Mouse (Mus musculus): ENCODE results near the gene Tbc1d30. TPM values are rescaled to one million over a fixed set of nuclear protein-coding genes. Genes with fewer than 3 reads are reported as not detected.
"Not testable (repeated sequence)": the region's sequence is repeated elsewhere in the genome, so short reads cannot be mapped to it uniquely, and the experiment has no call there.

Gene Tbc1d30
- total RNA-seq, 2 experiments from 2014 or later: 77.5 to 87.1 TPM

DNA sequence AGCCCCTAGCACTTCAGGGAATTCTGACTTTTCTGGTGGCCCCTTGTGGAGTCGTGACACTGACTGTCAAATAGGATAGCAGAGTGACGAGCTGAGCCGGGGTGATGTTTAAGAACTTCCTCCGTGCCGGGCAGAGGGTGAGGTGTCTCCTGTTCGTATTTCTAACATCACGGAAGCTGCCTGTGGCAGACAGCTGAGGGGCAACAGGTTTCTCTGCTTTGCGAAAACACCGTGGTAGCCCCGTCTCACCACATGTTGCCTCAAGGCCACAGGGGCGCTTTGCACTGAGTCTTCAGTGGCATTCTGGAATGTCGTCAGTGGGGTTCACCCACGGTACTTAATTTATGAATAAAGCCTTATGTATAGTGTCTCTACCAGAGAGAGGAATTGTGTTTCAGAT lies 16.2 kb upstream of the Tbc1d30 start:
- DNase-seq (ENCODE audit: low spot score in 2 of 2): no peak
- intact Hi-C loops (cut with DNase I): no loop called here

DNA sequence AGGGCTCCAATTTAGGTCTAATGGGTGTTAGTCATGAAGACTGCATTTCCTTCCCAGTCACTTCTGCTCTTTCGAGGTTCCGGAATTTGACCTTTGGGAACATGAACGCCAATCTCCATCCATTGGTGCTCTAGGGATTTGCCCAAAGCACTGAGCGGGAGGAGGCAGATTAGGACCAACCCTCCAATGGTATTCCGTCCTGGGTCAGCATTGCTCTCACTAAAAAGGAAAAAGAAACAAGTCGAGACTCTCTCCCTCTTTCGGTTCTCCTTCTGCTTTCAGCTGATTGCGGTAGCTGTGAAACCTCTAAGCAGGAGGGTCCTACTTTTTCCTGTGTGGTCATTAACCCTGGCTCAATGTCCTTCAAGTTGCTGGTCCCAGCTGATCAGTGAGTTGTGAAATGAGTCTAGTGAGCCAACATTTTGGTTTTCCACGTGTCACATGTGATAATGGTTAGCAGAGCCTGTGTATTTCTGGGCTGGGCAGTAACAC lies 14.7 kb upstream of the Tbc1d30 start:
- DNase-seq (ENCODE audit: low spot score in 2 of 2): no peak
- intact Hi-C loops (cut with DNase I): no loop called here

- peak; percentile 82 to 83 for DNase-seq (ENCODE audit: low spot score in 2 of 2)
- intact Hi-C loops (cut with DNase I): no loop called here
These were observed 13.9 kb upstream of the Tbc1d30 start, which contains the start of gene Gns for GRCm38 (mm10) chr10:121364801-121365564. Gns (plus strand) TSS chr10:121365090.

GRCm38 (mm10) chr10:121364306-121364705 lies 13.2 kb upstream of the Tbc1d30 start:
- intact Hi-C loops (cut with DNase I): no loop called here
- DNase-seq (ENCODE audit: low spot score in 2 of 2): no peak

GRCm38 (mm10) chr10:121363201-121363600 lies 12.1 kb upstream of the Tbc1d30 start:
- intact Hi-C loops (cut with DNase I): no loop called here

GRCm38 (mm10) chr10:121360358-121360757 lies 9.3 kb upstream of the Tbc1d30 start:
- intact Hi-C loops (cut with DNase I): no loop called here
- DNase-seq (ENCODE audit: low spot score in 2 of 2): no peak

More at GRCm38 (mm10) chr10:121363201-121363600, 12.1 kb upstream of the Tbc1d30 start:
- no peak for DNase-seq (ENCODE audit: low spot score in 2 of 2)

DNA sequence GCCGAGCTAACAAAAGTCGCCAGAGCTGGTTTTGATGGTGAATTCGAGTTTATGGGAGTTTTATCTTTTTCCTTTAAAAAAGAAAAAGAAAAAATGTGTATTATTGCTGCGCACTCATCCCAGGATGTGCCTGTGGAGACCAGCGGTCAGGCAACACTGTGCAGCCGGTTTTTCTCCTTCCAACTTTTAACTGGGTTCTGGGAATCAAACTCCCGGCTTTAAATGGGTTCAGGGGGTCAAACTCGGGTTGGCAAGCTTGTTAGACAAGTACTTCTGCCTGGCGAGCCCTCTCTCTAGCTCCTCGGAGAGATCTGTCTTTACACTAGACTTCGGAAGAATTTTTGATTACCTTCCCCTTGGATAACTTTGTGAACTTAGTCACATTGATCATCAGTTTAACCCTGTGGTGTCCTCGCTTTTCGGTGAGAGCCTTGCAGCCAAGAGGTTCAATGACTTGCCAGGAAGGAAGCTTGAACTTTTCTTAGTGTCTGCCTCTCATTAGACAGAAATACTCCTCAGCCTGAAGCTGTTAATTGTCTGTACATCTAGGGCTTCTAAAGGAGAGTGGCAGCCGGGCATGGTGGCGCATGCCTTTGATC lies 713 bp upstream of the Tbc1d30 start:
- no peak for DNase-seq (ENCODE audit: low spot score in 2 of 2)
- intact Hi-C loops (cut with DNase I): no loop called here

- DNase-seq (ENCODE audit: low spot score in 2 of 2): no peak
- intact Hi-C loops (cut with DNase I): no loop called here
These were observed 567 bp downstream of the Tbc1d30 start for GRCm38 (mm10) chr10:121350357-121351065.

DNA sequence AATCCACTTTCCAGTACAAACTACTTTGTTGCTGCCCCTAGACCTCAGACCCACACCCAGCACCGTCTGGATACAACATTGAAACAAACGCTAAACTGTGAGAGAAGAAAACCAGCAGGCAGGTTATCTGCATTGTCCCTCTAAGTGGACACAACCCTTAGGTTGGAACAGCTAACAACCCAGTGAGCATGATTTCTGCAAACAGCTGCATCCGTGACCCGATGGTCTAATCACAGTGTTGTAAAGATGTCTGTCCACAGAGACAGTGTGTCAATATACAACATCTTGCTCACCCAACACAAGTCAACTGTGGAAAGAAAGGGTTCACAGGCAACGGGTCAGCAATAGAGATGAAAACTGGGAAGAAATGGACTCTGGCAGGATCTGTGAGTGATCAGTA lies 1.8 kb downstream of the Tbc1d30 start:
- no peak for DNase-seq (ENCODE audit: low spot score in 2 of 2)
- intact Hi-C loops (cut with DNase I): no loop called here

GRCm38 (mm10) chr10:121343867-121344266 lies 7.2 kb downstream of the Tbc1d30 start:
- intact Hi-C loops (cut with DNase I): no loop called here

DNA sequence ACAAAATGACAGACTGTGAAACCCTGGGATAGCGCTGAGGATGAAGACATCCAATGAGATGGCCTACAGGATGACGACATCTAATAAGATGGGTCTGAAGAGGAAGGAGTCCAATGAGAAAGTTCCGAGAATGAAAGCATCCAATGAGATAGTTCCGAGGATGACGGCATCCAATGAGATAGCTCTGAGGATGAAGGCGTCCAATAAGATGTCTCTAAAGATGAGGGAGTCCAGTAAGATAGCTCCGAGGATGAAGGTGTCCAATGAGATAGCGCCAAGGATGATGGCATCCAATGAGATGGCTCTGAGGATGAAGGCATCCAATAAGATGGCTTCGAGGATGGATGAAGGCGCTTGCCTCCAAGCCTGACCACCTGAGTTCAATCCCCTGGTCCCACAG lies 8.8 kb downstream of the Tbc1d30 start:
- intact Hi-C loops (cut with DNase I): no loop called here
- no peak for DNase-seq (ENCODE audit: low spot score in 2 of 2)

More at GRCm38 (mm10) chr10:121343867-121344266, 7.2 kb downstream of the Tbc1d30 start:
- no peak for DNase-seq (ENCODE audit: low spot score in 2 of 2)

DNA sequence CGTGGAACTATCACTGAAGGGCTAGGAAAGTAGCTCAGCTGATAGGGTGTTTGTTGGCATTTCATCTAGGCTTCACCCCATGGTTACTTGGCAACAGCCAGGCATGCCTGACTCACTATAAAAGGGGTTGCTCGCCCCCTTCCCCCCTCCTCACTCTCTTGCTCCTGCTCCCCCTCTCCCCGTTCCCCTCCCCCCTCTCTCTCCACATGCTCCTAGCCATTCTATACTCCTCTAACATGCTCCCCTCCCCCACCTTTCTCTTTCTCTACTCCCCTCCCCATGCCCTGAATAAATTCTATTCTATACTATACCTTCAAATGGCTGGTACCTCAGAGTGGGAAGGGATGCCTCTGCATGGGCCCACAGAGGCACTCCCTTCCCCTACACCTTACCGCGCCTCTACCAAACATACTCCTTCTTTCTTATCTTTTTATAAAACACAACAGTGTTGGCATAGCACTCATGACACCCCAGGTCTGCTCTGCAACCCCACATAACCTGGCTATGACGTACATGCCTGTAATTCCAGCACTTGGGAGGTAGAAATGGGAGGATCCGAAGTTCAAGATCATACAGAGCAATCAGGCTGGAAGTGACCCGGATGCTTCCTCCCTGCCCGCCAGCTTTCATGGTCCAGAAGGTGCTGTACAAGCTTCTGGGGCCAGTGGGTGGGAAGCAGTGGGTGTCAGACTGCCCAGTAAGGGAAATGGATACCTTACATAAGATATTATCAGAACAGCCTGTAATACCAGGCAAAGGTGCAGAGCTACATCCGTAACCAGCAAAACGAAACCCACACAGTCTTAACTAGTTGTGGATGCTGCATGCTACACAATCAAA lies 10.1 kb downstream of the Tbc1d30 start:
- intact Hi-C loops (cut with DNase I): no loop called here
- DNase-seq (ENCODE audit: low spot score in 2 of 2): no peak

DNA sequence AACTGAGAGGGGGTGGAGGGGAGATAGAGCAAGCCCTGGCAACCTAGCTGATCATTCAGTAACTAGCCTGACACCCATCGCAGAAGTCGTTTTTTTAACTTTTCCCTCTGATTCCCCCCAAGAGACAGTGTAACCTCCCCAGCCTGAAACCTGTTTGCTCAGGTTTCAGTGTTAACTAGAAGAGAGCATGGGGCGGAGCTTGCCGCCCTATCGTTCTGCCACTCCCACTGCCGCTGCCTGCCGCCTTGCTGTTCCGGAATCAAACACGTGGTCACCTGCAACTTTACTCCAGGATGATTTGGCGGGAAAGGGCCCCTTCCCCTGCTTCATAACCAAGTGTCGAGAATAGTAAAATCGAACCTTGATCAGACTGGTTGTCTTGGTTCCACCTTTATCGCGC lies 14.5 kb downstream of the Tbc1d30 start:
- DNase-seq (ENCODE audit: low spot score in 2 of 2); intact Hi-C loops (cut with DNase I): not testable (repeated sequence)

DNA sequence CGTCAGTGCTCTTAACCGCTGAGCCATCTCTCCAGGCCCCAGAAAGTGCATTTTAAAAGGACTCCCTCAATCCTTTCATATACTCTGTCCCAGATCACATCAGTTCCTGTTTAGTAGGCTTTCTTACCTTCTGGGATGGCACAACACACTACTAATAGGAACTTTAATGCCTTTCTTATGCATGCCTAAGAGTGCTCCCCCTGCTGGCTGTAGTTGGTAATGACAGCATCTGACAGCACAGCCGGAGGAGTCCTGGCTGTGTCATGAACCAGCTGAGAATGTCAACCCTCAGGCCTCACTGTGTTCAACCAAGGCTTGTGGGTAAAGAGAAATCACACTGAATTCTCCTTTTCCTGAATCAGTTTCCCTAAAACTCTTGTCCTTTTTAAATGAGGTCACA lies 16.5 kb downstream of the Tbc1d30 start:
- intact Hi-C loops (cut with DNase I): no loop called here
- DNase-seq (ENCODE audit: low spot score in 2 of 2): peak; percentile 49 to 59

GRCm38 (mm10) chr10:121330940-121331339 lies 20.1 kb downstream of the Tbc1d30 start:
- intact Hi-C loops (cut with DNase I): no loop called here
- DNase-seq (ENCODE audit: low spot score in 2 of 2): peak; percentile 53 to 62

GRCm38 (mm10) chr10:121329586-121329985 lies 21.5 kb downstream of the Tbc1d30 start:
- intact Hi-C loops (cut with DNase I): no loop called here
- DNase-seq (ENCODE audit: low spot score in 2 of 2): no peak

DNA sequence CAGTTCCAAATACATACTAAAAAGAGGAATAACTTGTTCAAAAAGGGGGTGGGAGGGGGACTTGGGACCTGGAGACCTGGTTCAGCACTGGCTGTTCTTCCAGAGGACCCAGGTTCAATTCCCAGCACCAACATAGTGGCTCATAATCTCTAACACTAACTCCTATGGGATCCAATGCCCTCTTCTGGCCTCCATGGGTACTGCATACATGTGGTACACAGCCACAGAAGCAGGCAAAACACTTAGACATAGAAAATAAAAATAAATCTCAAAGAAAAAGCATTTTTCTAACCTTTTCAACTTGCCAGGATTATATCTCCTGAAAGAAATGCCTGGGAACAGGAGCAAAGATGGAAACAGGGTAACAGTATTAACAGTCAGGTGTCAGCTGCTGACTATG lies 24.9 kb downstream of the Tbc1d30 start:
- intact Hi-C loops (cut with DNase I): no loop called here
- DNase-seq (ENCODE audit: low spot score in 2 of 2): no peak

GRCm38 (mm10) chr10:121323493-121323892 lies 27.6 kb downstream of the Tbc1d30 start:
- DNase-seq (ENCODE audit: low spot score in 2 of 2): no peak
- intact Hi-C loops (cut with DNase I): no loop called here

DNA sequence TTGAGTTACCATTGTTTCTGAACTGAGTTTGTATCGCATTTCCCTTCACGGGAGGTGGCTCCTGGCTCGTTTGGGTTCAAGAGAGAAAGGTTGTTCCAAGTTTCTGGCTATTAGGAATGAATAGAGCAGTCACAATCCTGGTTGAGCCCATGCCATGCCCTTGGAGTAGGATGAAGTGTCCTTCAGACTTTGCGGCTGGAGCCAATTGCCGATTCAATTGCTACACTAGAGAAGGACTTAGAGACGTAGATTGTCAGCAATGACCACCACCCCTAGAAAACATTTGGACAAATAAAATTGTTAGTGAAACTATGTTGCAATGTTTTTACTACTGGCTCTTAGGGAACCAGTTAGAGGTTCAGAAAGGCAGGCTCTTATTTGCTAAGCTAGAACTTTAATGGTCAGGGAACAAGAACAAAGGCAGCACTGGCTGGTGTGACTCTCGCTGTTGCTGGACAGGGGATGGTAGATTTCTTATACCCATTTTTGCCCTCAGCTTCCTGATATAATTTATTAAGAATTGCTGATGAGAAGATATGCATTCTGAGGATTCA lies 32.6 kb downstream of the Tbc1d30 start:
- no peak for DNase-seq (ENCODE audit: low spot score in 2 of 2)
- intact Hi-C loops (cut with DNase I): no loop called here
